1 mouse cellular context compared by ENCODE assay signal in genomic region chr1:36962379-36963176, GRCm38 (mm10).
TF ChIP-seq lines count a peak whose summit lies in the region.

No protein-coding gene starts in this region.

TF ChIP-seq in CH12.LX, 34 proteins besides CTCF, POLR2A, EP300 and RAD21 (continued from another document):
- TF ChIP-seq SMC3 (IDR thresholded peaks at IDR 0.05; ENCODE audit: low read depth, low read length), result no peak
- no peak for TF ChIP-seq ZMIZ1 (IDR thresholded peaks at IDR 0.05; ENCODE audit: low read depth, low read length)
- no peak for TF ChIP-seq POLR2AphosphoS2 (IDR thresholded peaks at IDR 0.05; ENCODE audit: low read depth, low read length)
- TF ChIP-seq MYC (IDR thresholded peaks at IDR 0.05; ENCODE audit: low read depth, low read length), result 0 out of 2 replicates have a peak, but pooled peaks have one; percentile 18
- TF ChIP-seq TBP (conservative IDR thresholded peaks at IDR 0.05; ENCODE audit: low read depth, low read length), result no peak
- no peak for TF ChIP-seq SIN3A (IDR thresholded peaks at IDR 0.05; ENCODE audit: low read length)
- TF ChIP-seq ZNF384 (IDR thresholded peaks at IDR 0.05; ENCODE audit: low read depth, low read length), result no peak
- TF ChIP-seq NELFE (IDR thresholded peaks at IDR 0.05; ENCODE audit: low read depth, low read length), result no peak
